Mouse (Mus musculus) cerebellum, postnatal 4 days (tissue): ENCODE data around the gene Spa17.

Source experiments
- DNase-seq, 2 experiments: peaks; one replicate each; pipeline ENCODE4 v3.0.0; 2022; ENCODE audit warnings: low spot score in 2 of 2, mixed read lengths in 1 of 2

The Spa17 gene

GRCm38 (mm10) chr9:37616770-37617169 is 3.2 kb upstream of the Spa17 start:
- DNase-seq, result peak in 1 of 2 experiments; percentile 12

GRCm38 (mm10) chr9:37615220-37615619 is 1.7 kb upstream of the Spa17 start:
- DNase-seq, result no peak

GRCm38 (mm10) chr9:37614316-37614715 is 794 bp upstream of the Spa17 start:
- no peak for DNase-seq

GRCm38 (mm10) chr9:37613911-37614280 is 374 bp upstream of the Spa17 start:
- DNase-seq, result no peak

- DNase-seq, result no peak
Observed at GRCm38 (mm10) chr9:37609558-37609957, 4.0 kb downstream of the Spa17 start.

- DNase-seq, result no peak
Observed at GRCm38 (mm10) chr9:37605089-37605488, 8.4 kb downstream of the Spa17 start.

- DNase-seq, result no peak
Observed at GRCm38 (mm10) chr9:37600538-37601205, 12.8 kb downstream of the Spa17 start.

- DNase-seq, result no peak
Observed at GRCm38 (mm10) chr9:37598637-37599036, 14.9 kb downstream of the Spa17 start.

GRCm38 (mm10) chr9:37595570-37595969 is 18.0 kb downstream of the Spa17 start:
- no peak for DNase-seq

GRCm38 (mm10) chr9:37593690-37594089 is 19.8 kb downstream of the Spa17 start:
- DNase-seq, result no peak

GRCm38 (mm10) chr9:37592633-37593032 is 20.9 kb downstream of the Spa17 start:
- DNase-seq, result no peak

GRCm38 (mm10) chr9:37592025-37592424 is 21.5 kb downstream of the Spa17 start:
- no peak for DNase-seq

- no peak for DNase-seq
Observed at GRCm38 (mm10) chr9:37590381-37590780, 23.1 kb downstream of the Spa17 start.

- no peak for DNase-seq
Observed at GRCm38 (mm10) chr9:37586718-37587117, 26.8 kb downstream of the Spa17 start.

- DNase-seq, result no peak
Observed at GRCm38 (mm10) chr9:37583594-37583993, 29.9 kb downstream of the Spa17 start.

GRCm38 (mm10) chr9:37576436-37576930 is 37.0 kb downstream of the Spa17 start:
- DNase-seq, result no peak

GRCm38 (mm10) chr9:37572204-37572876 is 41.2 kb downstream of the Spa17 start:
- DNase-seq, result no peak

GRCm38 (mm10) chr9:37569231-37569835 is 44.2 kb downstream of the Spa17 start:
- DNase-seq, result no peak

- no peak for DNase-seq
Observed at GRCm38 (mm10) chr9:37568605-37569214, 44.8 kb downstream of the Spa17 start.

- DNase-seq, result no peak
Observed at GRCm38 (mm10) chr9:37567892-37568604, 45.5 kb downstream of the Spa17 start.

GRCm38 (mm10) chr9:37567454-37567853 is 46.1 kb downstream of the Spa17 start:
- no peak for DNase-seq

GRCm38 (mm10) chr9:37567019-37567418 is 46.5 kb downstream of the Spa17 start:
- no peak for DNase-seq
